Mouse (Mus musculus) forebrain, embryonic 14.5 days (tissue): ENCODE measurements at regions not wholly inside any gene's neighbourhood (a gene's known extent, or its start where the extent isn't known, plus 50 kb on each side); places are given as distances from the start of the nearest gene placed in this dataset.

Experiments used
- ATAC-seq: fragments of 200-750 bp; cut with Nextera tagmentation; 2 replicates; pipeline ENCODE4 v1.8.0; 2017; ENCODE audit warnings: mild to moderate bottlenecking, moderate library complexity
- DNase-seq: peaks from one replicate; pipeline ENCODE4 v3.0.0-alpha.2; 2015; ENCODE audit warnings: low spot score
- H3K27ac ChIP-seq: fragments of 300-500 bp; sonication (generic); 2 replicates; pipeline ENCODE4 v1.5.1; 2014; ENCODE audit warnings: low read depth, mild to moderate bottlenecking, control low read depth, low read length, moderate library complexity
- H3K27me3 ChIP-seq: fragments of 300-500 bp; sonication (generic); replicated peaks from 2 replicates; pipeline ENCODE4 v1.6.1; 2014; ENCODE audit warnings: low read length, control low read depth, mixed read lengths; ENCODE audit not compliant: control insufficient read depth, insufficient read depth
- H3K36me3 ChIP-seq: fragments of 300-500 bp; sonication (generic); 2 replicates; pipeline ENCODE4 v1.6.1; 2014; ENCODE audit warnings: low read length, control low read depth; ENCODE audit not compliant: control insufficient read depth, insufficient read depth
- H3K4me1 ChIP-seq: fragments of 300-500 bp; sonication (generic); 2 replicates; pipeline ENCODE4 v1.6.1; 2014; ENCODE audit warnings: antibody characterized with exemption, low read length, control low read depth; ENCODE audit not compliant: control insufficient read depth, insufficient read depth
- H3K4me2 ChIP-seq: fragments of 300-500 bp; sonication (generic); 2 replicates; pipeline ENCODE4 v1.6.1; 2014; ENCODE audit warnings: mild to moderate bottlenecking, control low read depth, low read length
- H3K4me3 ChIP-seq: fragments of 300-500 bp; sonication (generic); 2 replicates; pipeline ENCODE4 v1.5.1; 2014; ENCODE audit warnings: low read depth, low read length, control low read depth
- H3K9ac ChIP-seq: fragments of 300-500 bp; sonication (generic); 2 replicates; pipeline ENCODE4 v1.6.1; 2014; ENCODE audit warnings: mild to moderate bottlenecking, low read length, control low read depth, moderate library complexity
- H3K9me3 ChIP-seq: fragments of 300-500 bp; sonication (generic); replicated peaks from 2 replicates; pipeline ENCODE4 v1.6.1; 2016; ENCODE audit warnings: low read length, control low read depth, mixed read lengths; ENCODE audit not compliant: control insufficient read depth
- WGBS: fragments of 180-500 bp; shearing (Covaris S2); extraction: QIAGEN DNeasy Blood & Tissue Kit; methylation state at CpG from one replicate; pipeline ENCODE4 v1.1.7; 2014; 5-methylcytosine and 5-hydroxymethylcytosine counted together

DNA sequence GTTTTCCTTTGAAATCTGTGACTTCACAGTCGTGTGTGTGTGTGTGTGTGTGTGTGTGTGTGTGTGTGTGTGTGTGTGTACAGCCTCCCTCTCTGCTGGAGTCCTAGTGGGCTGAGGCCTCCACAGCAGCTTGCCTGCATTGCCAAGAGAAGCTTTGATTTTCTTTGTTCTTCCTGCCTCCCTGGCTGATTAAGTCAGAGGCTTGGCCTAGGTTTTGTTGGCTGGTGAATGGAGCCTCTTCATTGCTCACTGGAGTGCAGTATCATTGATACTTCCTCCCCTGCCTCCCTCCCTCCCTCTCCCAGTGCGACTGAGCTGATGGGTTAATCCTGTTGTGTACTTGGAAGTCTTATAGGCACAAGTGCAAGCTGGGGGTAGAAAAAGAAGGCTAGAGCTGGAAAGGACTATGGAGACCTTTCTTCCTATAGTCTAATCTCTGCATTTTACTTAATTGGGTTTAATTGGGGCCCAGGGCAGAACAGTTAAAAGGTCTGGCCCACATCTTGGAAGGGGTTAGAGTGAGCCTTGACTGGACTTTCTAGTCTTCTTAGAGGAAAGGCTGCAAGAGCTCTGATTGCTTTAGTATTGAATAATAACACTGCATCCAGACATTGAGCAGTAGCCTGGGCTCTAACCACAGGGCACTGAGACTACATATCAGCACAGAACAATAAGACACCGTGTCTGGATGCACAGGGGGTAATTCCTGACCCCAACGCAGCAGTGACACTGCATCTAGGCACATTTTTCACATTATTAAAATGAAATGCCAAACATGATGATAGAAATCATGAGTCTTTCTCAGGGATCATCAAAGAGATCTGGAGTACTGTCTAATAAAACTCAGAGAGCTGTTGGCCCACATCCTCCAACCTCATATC is 62.9 kb upstream of the Nepro start:
- no peaks in the 10 kb centered on the region for H3K36me3 ChIP-seq
- H3K27me3 ChIP-seq = no peaks in the 10 kb centered on the region
- no peak overlapping the region; the same call in 1 of the 2 replicates for H3K9ac ChIP-seq
- H3K4me1 ChIP-seq = peaks cover 33% of the 10 kb centered on the region
- 2% methylated on average over 4 of the region's 4 CpGs for WGBS
- no peak overlapping the region for H3K4me3 ChIP-seq
- peak; percentile 85 for ATAC-seq
- no peaks in the 10 kb centered on the region for H3K9me3 ChIP-seq
- no peak overlapping the region for H3K4me2 ChIP-seq
- DNase-seq = peak; percentile 92
- peak overlapping the region; percentile 76 for H3K27ac ChIP-seq

DNA sequence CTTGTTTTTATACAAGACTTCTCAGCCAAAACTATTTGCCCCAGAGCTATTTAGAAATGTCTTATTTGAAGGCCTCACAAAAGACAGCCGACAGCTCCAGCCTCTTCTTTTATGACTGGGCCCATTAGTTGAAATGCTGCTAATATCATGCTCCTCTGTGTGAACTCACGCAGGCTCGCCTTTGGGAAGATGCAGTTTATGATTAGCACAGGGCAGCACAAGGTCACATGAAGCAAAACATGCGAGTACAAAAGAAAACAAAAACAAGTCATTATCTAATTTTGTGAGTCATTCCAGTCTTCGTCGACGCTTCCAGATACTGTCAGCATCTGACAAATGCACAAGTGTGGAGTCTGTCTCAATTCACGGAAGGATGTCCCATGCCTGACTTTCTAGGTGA is 65.8 kb upstream of the Nepro start:
- no peak overlapping the region for H3K4me3 ChIP-seq
- H3K4me2 ChIP-seq = no peak overlapping the region
- 29% methylated on average over 8 of the region's 8 CpGs for WGBS
- no peak for ATAC-seq
- no peaks in the 10 kb centered on the region for H3K9me3 ChIP-seq
- H3K36me3 ChIP-seq = no peaks in the 10 kb centered on the region
- no peak overlapping the region for H3K9ac ChIP-seq
- peaks cover 16% of the 10 kb centered on the region for H3K4me1 ChIP-seq
- no peaks in the 10 kb centered on the region for H3K27me3 ChIP-seq
- no peak for DNase-seq
- H3K27ac ChIP-seq = no peak overlapping the region

DNA sequence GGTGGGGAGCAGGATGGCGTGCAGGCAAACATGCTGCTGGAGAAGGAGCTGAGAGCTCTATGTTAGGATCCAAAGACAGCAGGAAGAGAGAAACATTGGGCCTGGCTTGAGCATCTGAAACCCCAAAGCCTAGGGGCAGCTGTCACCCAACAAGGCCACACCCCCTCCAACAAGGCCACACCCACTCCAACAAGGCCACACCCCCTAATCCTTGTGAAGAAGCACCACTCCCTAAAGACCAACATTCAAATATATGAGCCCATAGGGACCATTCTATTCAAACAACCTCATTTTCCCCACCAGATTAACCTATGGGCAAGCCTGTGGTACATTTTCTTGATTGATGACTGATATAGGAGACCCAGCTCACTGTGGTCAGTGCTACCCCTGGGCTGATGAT is 67.9 kb upstream of the Nepro start:
- peaks cover 5% of the 10 kb centered on the region for H3K4me1 ChIP-seq
- H3K4me3 ChIP-seq = no peak overlapping the region
- H3K9ac ChIP-seq = no peak overlapping the region
- no peak overlapping the region for H3K27ac ChIP-seq
- no peak overlapping the region for H3K4me2 ChIP-seq
- no peaks in the 10 kb centered on the region for H3K36me3 ChIP-seq
- H3K27me3 ChIP-seq = no peaks in the 10 kb centered on the region
- 96% methylated on average over 1 of the region's 1 CpGs for WGBS
- no peak for DNase-seq
- ATAC-seq = no peak
- no peaks in the 10 kb centered on the region for H3K9me3 ChIP-seq

DNA sequence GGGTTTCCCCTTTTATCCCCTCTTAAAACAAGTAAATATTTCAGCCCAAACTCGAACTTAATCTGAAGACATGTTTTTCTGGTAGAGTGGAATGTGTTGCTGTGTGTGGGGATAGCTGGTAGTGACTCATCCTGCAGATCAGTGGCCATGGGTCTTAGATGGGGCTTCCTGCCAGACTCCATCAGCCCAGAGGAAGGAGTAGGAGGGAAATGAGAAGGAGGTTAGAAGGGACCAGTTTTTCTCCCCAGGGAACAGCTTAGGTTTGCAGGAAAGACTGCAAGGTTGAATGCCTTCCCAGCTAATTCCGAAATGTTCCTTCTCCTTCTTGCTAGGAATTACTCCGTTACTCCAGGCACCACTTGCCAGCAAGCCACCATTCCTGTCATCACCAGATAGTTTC is 68.8 kb upstream of the Nepro start:
- Histone ChIP-seq H3K27me3 (no peaks in the 10 kb centered on the region), H3K9me3 (no peaks in the 10 kb centered on the region), H3K4me1 (peaks cover 2% of the 10 kb centered on the region; the same call in 1 of the 2 replicates), H3K27ac (no peak overlapping the region), H3K9ac (no peak overlapping the region), H3K4me2 (no peak overlapping the region), H3K36me3 (no peaks in the 10 kb centered on the region), H3K4me3 (no peak overlapping the region)
- 87% methylated on average over 3 of the region's 3 CpGs for WGBS
- ATAC-seq (no peak), DNase-seq (no peak)

DNA sequence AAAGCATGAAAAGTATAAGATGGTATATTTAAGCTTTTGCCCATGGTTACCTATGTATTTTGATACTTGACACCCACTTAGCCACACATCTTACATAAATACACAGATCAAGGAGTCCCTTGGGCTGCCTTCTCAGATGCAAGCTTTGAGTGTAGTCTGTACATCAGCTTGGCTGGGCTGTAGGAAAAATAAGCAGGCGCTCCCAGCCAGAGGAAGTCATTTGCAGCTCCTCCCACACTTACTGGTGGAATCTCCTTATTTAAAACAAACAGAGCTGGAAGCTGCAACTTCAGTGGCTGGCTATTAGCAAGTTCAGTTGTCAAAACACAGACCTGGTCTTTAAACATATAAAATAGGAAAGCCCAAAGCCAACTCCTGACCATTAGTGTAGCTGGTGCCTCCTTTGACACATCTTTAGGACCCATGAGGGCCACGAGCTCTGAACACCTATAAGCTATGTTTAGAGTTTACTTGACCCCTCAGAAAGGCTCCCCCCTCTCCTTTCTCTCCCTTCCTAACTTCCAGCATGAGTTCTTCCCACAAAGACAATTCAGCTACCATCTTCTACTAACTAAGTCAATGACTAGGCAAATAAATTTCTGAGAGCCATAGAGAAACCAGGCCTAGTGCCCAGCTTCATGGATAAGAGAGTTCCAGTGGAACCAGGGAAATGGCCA is 75.4 kb upstream of the Nepro start:
- H3K36me3 ChIP-seq = no peaks in the 10 kb centered on the region
- no peaks in the 10 kb centered on the region for H3K27me3 ChIP-seq
- ATAC-seq = no peak
- H3K27ac ChIP-seq = no peak overlapping the region
- no peaks in the 10 kb centered on the region for H3K4me1 ChIP-seq
- no peak overlapping the region for H3K9ac ChIP-seq
- 56% methylated on average over 2 of the region's 2 CpGs for WGBS
- DNase-seq = no peak
- H3K4me2 ChIP-seq = no peak overlapping the region
- H3K4me3 ChIP-seq = no peak overlapping the region
- H3K9me3 ChIP-seq = no peaks in the 10 kb centered on the region

DNA sequence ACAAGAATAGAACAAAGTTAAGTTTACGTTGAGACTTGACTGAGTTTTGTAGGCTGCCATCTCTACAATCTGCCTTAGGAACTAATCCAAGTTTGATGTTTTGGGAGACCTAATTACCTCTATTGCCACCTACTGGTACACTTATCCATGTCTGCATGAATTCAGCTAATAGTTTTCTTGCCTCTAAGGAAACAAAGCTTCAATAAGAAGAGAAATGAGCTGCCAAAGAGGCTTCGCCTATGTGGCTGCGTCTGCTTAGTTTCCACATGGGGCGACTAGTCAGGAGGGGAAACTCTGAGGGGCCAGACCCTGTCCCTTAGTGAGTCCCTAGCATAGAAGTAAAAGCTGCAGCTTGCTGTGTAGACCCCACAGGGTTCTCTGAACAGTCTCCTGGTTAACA is 80.1 kb upstream of the Nepro start:
- no peak overlapping the region for H3K4me3 ChIP-seq
- ATAC-seq (peak; percentile 70), DNase-seq (peak; percentile 91)
- no peak overlapping the region for H3K9ac ChIP-seq
- WGBS = 3% methylated on average over 4 of the region's 4 CpGs
- H3K4me2 ChIP-seq = no peak overlapping the region
- H3K27ac ChIP-seq = no peak overlapping the region
- no peaks in the 10 kb centered on the region for H3K27me3 ChIP-seq
- H3K9me3 ChIP-seq = no peaks in the 10 kb centered on the region
- no peaks in the 10 kb centered on the region for H3K36me3 ChIP-seq
- H3K4me1 ChIP-seq = no peaks in the 10 kb centered on the region

DNA sequence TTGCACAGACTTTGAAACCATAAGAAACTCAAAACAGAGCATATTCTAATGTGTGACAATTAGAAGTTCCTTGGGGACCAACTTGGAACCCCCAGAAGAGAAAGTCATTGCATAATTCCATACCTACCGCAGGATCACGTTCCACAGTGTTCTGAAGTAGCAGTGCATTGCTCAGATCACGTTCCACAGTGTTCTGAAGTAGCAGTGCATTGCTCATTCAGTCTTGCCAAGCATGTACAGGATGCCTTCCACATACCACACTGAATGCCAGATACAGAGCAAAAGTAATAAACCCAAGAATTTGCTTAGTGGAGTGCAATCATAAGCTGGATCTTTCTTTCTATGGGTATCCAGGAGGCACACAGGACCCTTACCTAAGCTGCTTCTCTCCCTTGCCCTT is 78.4 kb upstream of the Boc start:
- ATAC-seq = no peak
- H3K9ac ChIP-seq = no peak overlapping the region
- no peaks in the 10 kb centered on the region for H3K36me3 ChIP-seq
- no peak overlapping the region for H3K4me3 ChIP-seq
- no peak overlapping the region for H3K4me2 ChIP-seq
- H3K27me3 ChIP-seq = no peaks in the 10 kb centered on the region
- no peaks in the 10 kb centered on the region for H3K9me3 ChIP-seq
- peaks cover 14% of the 10 kb centered on the region for H3K4me1 ChIP-seq
- H3K27ac ChIP-seq = no peak overlapping the region
- no peak for DNase-seq
- WGBS = 83% methylated on average over 3 of the region's 3 CpGs

DNA sequence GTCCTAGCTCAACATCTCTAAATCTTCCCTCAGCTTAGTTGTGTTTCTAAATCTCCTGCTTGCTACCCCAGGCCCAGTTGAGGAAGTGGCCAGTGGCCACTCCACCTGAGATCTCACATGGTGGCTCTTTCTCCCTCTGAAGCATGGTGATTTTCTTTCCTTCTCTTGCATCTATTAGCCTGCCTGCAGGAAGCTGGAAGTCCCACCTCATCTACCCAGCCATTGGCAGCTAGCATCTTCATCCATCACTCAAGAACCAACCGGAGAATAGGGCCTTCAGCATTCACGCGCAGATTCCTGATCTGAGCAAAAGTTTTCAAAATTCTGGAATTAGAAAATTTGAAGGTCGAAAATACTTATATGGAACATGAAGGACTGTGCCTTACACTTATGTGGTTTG is 75.8 kb upstream of the Boc start:
- no peaks in the 10 kb centered on the region for H3K27me3 ChIP-seq
- no peaks in the 10 kb centered on the region for H3K36me3 ChIP-seq
- WGBS = 96% methylated on average over 4 of the region's 4 CpGs
- no peak for DNase-seq
- peaks cover 21% of the 10 kb centered on the region for H3K4me1 ChIP-seq
- H3K27ac ChIP-seq = no peak overlapping the region
- no peak overlapping the region for H3K9ac ChIP-seq
- H3K4me3 ChIP-seq = no peak overlapping the region
- ATAC-seq = no peak
- no peaks in the 10 kb centered on the region for H3K9me3 ChIP-seq
- no peak overlapping the region for H3K4me2 ChIP-seq
